Mouse (Mus musculus) bone marrow, adult 2 months (tissue): ENCODE data around the gene Arhgef11.

ENCODE experiments used
- CTCF ChIP-seq: fragments of 200-500 bp; IDR thresholded peaks from 2 replicates; pipeline ENCODE4 v1.5.1; 2011; ENCODE audit warnings: low read length, control low read depth; ENCODE audit not compliant: control insufficient read depth, insufficient read depth
- POLR2A ChIP-seq: fragments of 200-500 bp; IDR thresholded peaks from 2 replicates; pipeline ENCODE4 v1.6.1; 2011; ENCODE audit warnings: low read depth, mild to moderate bottlenecking, control low read depth, low read length, borderline replicate concordance; ENCODE audit not compliant: control insufficient read depth

DNA sequence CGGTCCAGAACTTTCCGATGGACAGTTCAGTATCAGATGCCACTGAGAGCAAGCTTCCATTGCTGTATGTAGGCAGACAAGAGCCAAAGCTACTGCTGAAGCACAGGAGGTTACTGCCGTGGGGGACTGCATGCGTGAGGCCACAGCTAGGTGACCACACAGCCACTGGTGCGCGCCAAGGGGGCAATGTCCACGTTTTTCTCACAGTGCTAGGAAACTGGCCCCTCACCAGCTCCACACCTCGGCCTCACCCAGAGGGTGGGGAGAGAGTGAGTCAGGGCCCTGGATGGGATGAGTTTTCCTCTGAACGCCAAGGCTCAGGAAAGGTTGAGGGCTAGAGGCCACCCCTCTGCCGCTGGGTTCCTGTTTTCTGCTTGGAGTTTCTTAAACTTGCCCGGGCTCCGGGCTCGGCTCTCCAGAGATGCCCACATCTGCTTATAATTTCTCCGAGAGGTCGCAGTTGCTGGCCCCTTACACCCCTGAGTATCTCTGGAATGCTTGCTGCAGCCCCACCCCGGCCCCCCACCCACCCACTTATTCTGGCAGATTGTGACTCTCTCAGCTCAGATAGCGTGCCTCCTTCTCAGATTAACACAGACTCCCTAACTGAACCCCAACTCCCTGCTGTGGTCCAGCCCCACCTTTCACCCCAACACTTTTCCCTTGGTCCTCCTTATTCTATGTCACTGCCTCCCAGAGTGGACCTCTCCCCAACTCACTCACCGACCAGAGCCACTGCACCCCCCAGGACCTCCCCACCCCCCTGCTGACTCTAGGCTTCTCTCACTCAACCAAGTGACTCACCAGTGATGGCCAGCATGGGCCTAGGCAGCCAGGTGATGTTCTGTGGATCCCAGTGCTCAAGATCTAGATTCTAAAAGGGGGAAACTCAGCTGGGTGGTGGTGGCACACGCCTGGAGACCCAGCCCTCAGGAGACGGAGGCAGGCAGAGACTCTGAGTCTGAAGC, 144.3 kb downstream of the Arhgef11 start:
- TF ChIP-seq POLR2A (no peak), CTCF (no peak)
